13 mouse cellular contexts compared by ENCODE assay signal in the genomic region with DNA sequence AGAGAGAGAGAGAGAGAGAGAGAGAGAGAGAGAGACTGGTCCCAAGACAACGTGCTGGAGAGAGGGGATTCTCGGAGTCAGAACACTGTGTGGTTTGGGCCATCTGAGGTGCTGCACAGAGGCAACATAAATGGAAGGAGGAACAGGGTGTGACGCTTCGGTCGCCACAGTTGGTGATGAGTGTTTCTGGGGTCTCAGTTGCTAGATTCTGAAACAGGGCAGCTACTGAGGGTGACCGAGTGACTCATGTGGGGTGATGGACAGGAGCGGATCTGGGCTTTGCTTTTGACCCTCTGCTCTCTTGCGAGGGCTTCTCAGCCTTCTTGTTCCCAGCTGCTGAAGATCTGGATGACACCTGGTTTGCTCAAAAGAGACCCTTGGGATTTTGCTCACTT. TPM values are rescaled to one million over a fixed set of nuclear protein-coding genes. Genes with fewer than 3 reads are reported as not detected.
A peak's percentile ranks its signal among the peaks of the same experiment; 100 is the strongest.
DNase-seq lines count a peak whose midpoint lies in the region; ATAC-seq lines count a peak whose summit lies in the region.
"Had no signal": no experiment of that assay in that cellular context is flagged by ENCODE, and none has a peak within 500 bp of the region (broad histone marks: within the 10 kb centered on the region; RNA-seq: fewer than 3 reads in every experiment).

No protein-coding gene starts in this region.

- 7% methylated on average over 8 of the region's 8 CpGs for WGBS in kidney, embryonic 15.5 days
- 4% methylated on average over 8 of the region's 8 CpGs for WGBS in hindbrain, embryonic 12.5 days
- 3% methylated on average over 8 of the region's 8 CpGs for WGBS in midbrain, embryonic 16.5 days

- H3K27ac ChIP-seq in kidney, embryonic 15.5 days = no peak overlapping the region
- H3K27ac ChIP-seq in hindbrain, embryonic 12.5 days = no peak overlapping the region
- H3K27ac ChIP-seq in midbrain, embryonic 16.5 days (ENCODE audit: low read length) = no peak overlapping the region
- H3K27ac ChIP-seq: embryonic facial prominence, embryonic 15.5 days; liver, embryonic 15.5 days had no signal

- no peaks in the 10 kb centered on the region for H3K9me3 ChIP-seq in kidney, embryonic 15.5 days (replicated peaks)
- H3K9me3 ChIP-seq in hindbrain, embryonic 12.5 days (replicated peaks) = no peaks in the 10 kb centered on the region
- H3K9me3 ChIP-seq in midbrain, embryonic 16.5 days (replicated peaks; ENCODE audit: control insufficient read depth, low read length, poor library complexity, severe bottlenecking) = no peaks in the 10 kb centered on the region
- H3K9me3 ChIP-seq: embryonic facial prominence, embryonic 15.5 days; liver, embryonic 15.5 days had no signal

- peaks cover 17% of the 10 kb centered on the region for H3K4me1 ChIP-seq in kidney, embryonic 15.5 days
- H3K4me1 ChIP-seq in hindbrain, embryonic 12.5 days = peaks cover 18% of the 10 kb centered on the region
- peaks cover 8% of the 10 kb centered on the region for H3K4me1 ChIP-seq in midbrain, embryonic 16.5 days (ENCODE audit: control insufficient read depth, insufficient read depth, low read length)
- H3K4me1 ChIP-seq: liver, embryonic 15.5 days had no signal

- H3K4me2 ChIP-seq in kidney, embryonic 15.5 days = peak overlapping the region; percentile 45
- H3K4me2 ChIP-seq in hindbrain, embryonic 12.5 days (replicated peaks) = peak overlapping the region; percentile 98
- H3K4me2 ChIP-seq in midbrain, embryonic 16.5 days (ENCODE audit: low read length) = peak overlapping the region; percentile 96

- ATAC-seq in kidney, embryonic 15.5 days (replicated peaks; ENCODE audit: low FRiP score) = no peak
- ATAC-seq in hindbrain, embryonic 12.5 days (ENCODE audit: low FRiP score) = no peak
- no peak for ATAC-seq in midbrain, embryonic 16.5 days

- no peak for DNase-seq in kidney, postnatal 25 days
- DNase-seq in embryo, embryonic 9.5 days (ENCODE audit: extremely low spot score) = peak; percentile 7
- no peak for DNase-seq in cerebellum, postnatal 36 days
- no peak for DNase-seq in gastrocnemius, adult 18-20 months (ENCODE audit: low spot score)
- DNase-seq in cerebellum, postnatal 4 days (ENCODE audit: low spot score in 2 of 2) = no peak
- DNase-seq: gastrocnemius, postnatal 25 days; heart, postnatal 36 days had no signal

- no peaks in the 10 kb centered on the region for H3K36me3 ChIP-seq in kidney, embryonic 15.5 days
- H3K36me3 ChIP-seq in hindbrain, embryonic 12.5 days = no peaks in the 10 kb centered on the region
- no peaks in the 10 kb centered on the region for H3K36me3 ChIP-seq in midbrain, embryonic 16.5 days (ENCODE audit: control insufficient read depth, insufficient read depth, low read length)
- H3K36me3 ChIP-seq: embryonic facial prominence, embryonic 15.5 days; liver, embryonic 15.5 days had no signal

- H3K9ac ChIP-seq in kidney, embryonic 15.5 days = no peak overlapping the region
- H3K9ac ChIP-seq in hindbrain, embryonic 12.5 days = no peak overlapping the region
- no peak overlapping the region for H3K9ac ChIP-seq in midbrain, embryonic 16.5 days (ENCODE audit: low read depth, low read length)
- H3K9ac ChIP-seq: embryonic facial prominence, embryonic 15.5 days; liver, embryonic 15.5 days had no signal

- H3K27me3 ChIP-seq in kidney, embryonic 15.5 days = peaks cover 51% of the 10 kb centered on the region
- H3K27me3 ChIP-seq in hindbrain, embryonic 12.5 days = peaks cover 46% of the 10 kb centered on the region
- H3K27me3 ChIP-seq in midbrain, embryonic 16.5 days (ENCODE audit: control insufficient read depth, insufficient read depth, low read depth, low read length) = peaks cover 10% of the 10 kb centered on the region
- H3K27me3 ChIP-seq: CH12.LX had no signal

- peak overlapping the region; percentile 54 for H3K4me3 ChIP-seq in kidney, embryonic 15.5 days (replicated peaks)
- H3K4me3 ChIP-seq in hindbrain, embryonic 12.5 days = 0 out of 2 replicates have a peak overlapping the region, but pooled peaks have one; percentile 55
- H3K4me3 ChIP-seq in midbrain, embryonic 16.5 days (ENCODE audit: low read depth, low read length) = peak overlapping the region; percentile 17
- H3K4me3 ChIP-seq: liver, embryonic 15.5 days had no signal

RNA-seq across cellular contexts. Expression of a gene that starts 1.2 kb away (rescaled TPM):
- polyA plus RNA-seq in kidney, embryonic 15.5 days (2015; fragmentation: Nextera tagmentation; extraction: Ambion mirVana) = 61.4 and 63.2 TPM in 2 replicates
- 18.7 and 19.4 TPM in 2 replicates for polyA plus RNA-seq in hindbrain, embryonic 12.5 days (2016; fragmentation: Nextera tagmentation; extraction: Ambion mirVana)
- polyA plus RNA-seq in midbrain, embryonic 16.5 days (2015; fragmentation: Nextera tagmentation; extraction: Ambion mirVana) = 3.5 and 4.9 TPM in 2 replicates
- total RNA-seq in gastrocnemius, adult 18-20 months (2021) = 10 to 100 TPM; 52.6 to 77.5 TPM

Comparison
In these comparisons a context has a peak if more than half of its experiments do, and no peak if none do; other contexts are left out.
1. H3K4me2 ChIP-seq: peak in every context shown above with its lines; median percentile 98 in hindbrain, embryonic 12.5 days; 96 in midbrain, embryonic 16.5 days; 45 in kidney, embryonic 15.5 days.